Mouse (Mus musculus) heart, embryonic 10.5 days (tissue): ENCODE measurements around the gene Sema3b. TPM values are rescaled to one million over a fixed set of nuclear protein-coding genes. Genes with fewer than 3 reads are reported as not detected.

Experiments used
- DNase-seq: peaks from one replicate; pipeline ENCODE4 v3.0.0-alpha.2; 2017; ENCODE audit warnings: low spot score
- H3K27ac ChIP-seq: fragments of 300-500 bp; sonication (generic); 2 replicates; pipeline ENCODE4 v1.5.1; 2016; ENCODE audit warnings: mild to moderate bottlenecking
- H3K27me3 ChIP-seq: fragments of 300-500 bp; sonication (generic); 2 replicates; pipeline ENCODE4 v1.6.1; 2016; ENCODE audit warnings: mild to moderate bottlenecking; ENCODE audit not compliant: poor library complexity, insufficient read depth, severe bottlenecking
- H3K36me3 ChIP-seq: fragments of 300-500 bp; sonication (generic); 2 replicates; pipeline ENCODE4 v1.6.1; 2016; ENCODE audit warnings: mild to moderate bottlenecking, moderate library complexity
- H3K4me1 ChIP-seq: fragments of 300-500 bp; sonication (generic); 2 replicates; pipeline ENCODE4 v1.6.1; 2016; ENCODE audit warnings: mild to moderate bottlenecking
- H3K4me3 ChIP-seq: fragments of 300-500 bp; sonication (generic); 2 replicates; pipeline ENCODE4 v1.5.1; 2016; ENCODE audit warnings: mild to moderate bottlenecking, moderate library complexity
- H3K9me3 ChIP-seq: fragments of 300-500 bp; sonication (generic); 2 replicates; pipeline ENCODE4 v1.6.1; 2016; ENCODE audit warnings: mild to moderate bottlenecking, moderate library complexity
- WGBS: fragments of 180-500 bp; shearing (Covaris S2); methylation state at CpG from one replicate; pipeline ENCODE4 v1.1.7; 2016; 5-methylcytosine and 5-hydroxymethylcytosine counted together
- polyA plus RNA-seq: library from polyadenylated mRNA; unstranded; fragments of >200 nt; fragmentation: Nextera tagmentation; extraction: Ambion mirVana; gene quantifications from 2 replicates; pipeline ENCODE4 v1.2.1, GENCODE M21; 2016

Gene Sema3b
- polyA plus RNA-seq, 1 experiment from 2014 or later, result 4.9 TPM

GRCm38 (mm10) chr9:107590058-107590772, 18.8 kb downstream of the Sema3b start:
- no peak overlapping the region for H3K27ac ChIP-seq
- WGBS, result 83% methylated on average over 25 of the region's 25 CpGs
- peaks cover 57% of the 10 kb centered on the region for H3K36me3 ChIP-seq
- H3K4me1 ChIP-seq, result peaks cover 50% of the 10 kb centered on the region
- peak overlapping the region; percentile 86; the same call in 1 of the 2 replicates for H3K4me3 ChIP-seq
- no peak for DNase-seq
- no peaks in the 10 kb centered on the region for H3K9me3 ChIP-seq
- no peaks in the 10 kb centered on the region for H3K27me3 ChIP-seq

DNA sequence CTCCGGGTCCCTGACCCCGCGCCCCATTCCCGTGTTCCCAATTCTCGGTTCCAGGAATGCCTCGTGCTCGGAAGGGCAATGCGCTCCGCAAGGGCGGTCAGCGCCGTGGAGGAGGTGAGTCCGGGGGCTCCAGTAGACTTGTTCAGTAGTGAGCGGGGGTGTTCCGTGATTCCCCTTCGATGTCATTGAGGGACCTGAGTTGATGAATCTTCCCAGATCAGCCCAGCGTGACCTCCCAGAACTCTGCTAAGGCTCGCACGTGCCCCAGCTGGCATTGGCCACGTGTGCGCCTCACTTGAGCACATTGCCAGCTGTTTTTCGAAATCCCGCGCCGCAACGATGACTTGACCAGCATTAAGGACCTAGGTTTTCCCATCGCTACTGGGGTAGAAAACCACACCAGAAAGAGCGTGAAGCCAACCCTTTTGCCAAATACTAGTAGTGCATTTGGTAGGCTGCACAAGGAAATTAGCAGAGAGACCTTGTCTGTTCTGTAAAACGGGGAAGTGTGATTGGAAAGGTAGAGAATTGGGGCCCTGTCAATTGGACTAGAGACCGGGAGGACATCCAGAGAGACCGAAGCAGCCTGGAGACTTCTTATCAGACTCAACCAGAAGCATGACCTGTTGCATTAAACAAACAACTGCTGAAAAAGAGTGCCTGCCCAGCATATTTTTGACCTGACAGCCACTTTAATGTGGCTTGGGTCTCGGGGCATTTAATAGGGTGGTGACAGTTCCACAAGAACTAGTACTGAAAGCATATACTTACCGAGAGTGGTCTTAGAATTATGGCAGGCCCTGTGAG, 21.0 kb downstream of the Sema3b start:
- peak overlapping the region; percentile 91 for H3K27ac ChIP-seq
- peaks cover 52% of the 10 kb centered on the region for H3K36me3 ChIP-seq
- no peak for DNase-seq
- H3K9me3 ChIP-seq, result no peaks in the 10 kb centered on the region
- 1% methylated on average over 33 of the region's 33 CpGs for WGBS
- H3K4me1 ChIP-seq, result peaks cover 43% of the 10 kb centered on the region
- H3K27me3 ChIP-seq, result no peaks in the 10 kb centered on the region
- peak overlapping the region; percentile 86 for H3K4me3 ChIP-seq

- Histone ChIP-seq H3K36me3 (peaks cover 49% of the 10 kb centered on the region), H3K4me3 (peak within 1 kb of the TSS; percentile 86), H3K27ac (peak within 1 kb of the TSS; percentile 91), H3K27me3 (no peaks in the 10 kb centered on the region), H3K9me3 (no peaks in the 10 kb centered on the region), H3K4me1 (peaks cover 46% of the 10 kb centered on the region)
- peak; percentile 100 for DNase-seq
- 11% methylated on average over 46 of the region's 46 CpGs for WGBS
Observed at GRCm38 (mm10) chr9:107586974-107587832, 21.8 kb downstream of the Sema3b start, which contains the start of gene Ifrd2. Gene Ifrd2, plus strand, starts transcription at chr9:107587642.

GRCm38 (mm10) chr9:107586504-107586903, 22.5 kb downstream of the Sema3b start:
- 80% methylated on average over 5 of the region's 5 CpGs for WGBS
- Histone ChIP-seq H3K27me3 (no peaks in the 10 kb centered on the region), H3K9me3 (no peaks in the 10 kb centered on the region), H3K36me3 (peaks cover 42% of the 10 kb centered on the region), H3K27ac (peak overlapping the region; percentile 75), H3K4me1 (peaks cover 49% of the 10 kb centered on the region), H3K4me3 (no peak overlapping the region; the same call in 1 of the 2 replicates)
- no peak for DNase-seq

DNA sequence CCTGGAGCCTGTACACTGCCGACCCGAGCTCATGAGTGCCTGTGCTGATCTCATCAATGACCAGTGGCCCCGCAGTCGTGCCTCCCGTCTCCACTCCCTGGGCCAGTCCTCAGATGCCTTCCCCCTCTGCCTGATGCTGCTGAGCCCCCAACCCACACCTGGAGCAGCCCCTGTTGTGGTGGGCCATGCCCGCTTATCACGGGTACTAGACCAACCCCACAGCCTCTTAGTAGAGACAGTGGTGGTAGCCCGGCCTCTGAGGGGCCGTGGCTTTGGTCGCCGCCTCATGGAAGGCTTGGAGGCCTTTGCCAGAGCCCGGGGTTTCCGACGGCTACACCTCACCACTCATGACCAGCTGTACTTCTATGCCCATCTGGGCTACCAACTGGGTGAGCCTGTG, 25.9 kb downstream of the Sema3b start:
- Histone ChIP-seq H3K36me3 (peaks cover 21% of the 10 kb centered on the region), H3K4me1 (peaks cover 52% of the 10 kb centered on the region), H3K27ac (no peak overlapping the region), H3K9me3 (no peaks in the 10 kb centered on the region), H3K4me3 (no peak overlapping the region), H3K27me3 (no peaks in the 10 kb centered on the region)
- DNase-seq, result no peak
- 86% methylated on average over 14 of the region's 14 CpGs for WGBS

DNA sequence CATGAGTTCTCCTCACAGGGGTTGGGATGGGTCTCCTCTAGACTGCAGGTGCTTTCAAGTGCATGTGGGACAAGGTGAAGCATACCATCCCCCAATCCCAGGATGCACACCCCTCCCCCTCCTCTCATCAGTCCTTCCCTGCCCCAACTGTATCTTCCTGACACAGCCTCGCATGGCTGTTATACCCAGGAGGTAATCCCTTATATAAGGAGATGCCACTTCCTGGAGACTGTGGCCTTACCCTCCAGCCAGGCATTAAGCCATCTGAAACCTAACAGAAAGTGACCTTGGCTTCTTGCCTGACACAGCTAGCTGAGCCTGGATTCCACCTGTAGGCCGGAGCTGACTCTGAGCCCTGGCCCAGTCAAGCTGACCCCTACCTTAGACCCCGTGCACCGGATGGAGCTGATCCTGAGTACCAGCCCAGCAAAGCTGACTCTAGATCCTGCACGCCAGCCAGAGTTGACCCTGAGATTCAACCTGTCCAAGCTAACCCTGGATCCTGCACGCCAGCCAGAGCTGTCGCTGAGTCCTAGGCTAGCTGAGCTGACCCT, 26.4 kb downstream of the Sema3b start:
- Histone ChIP-seq H3K36me3 (peaks cover 21% of the 10 kb centered on the region), H3K27me3 (no peaks in the 10 kb centered on the region), H3K4me3 (no peak overlapping the region), H3K4me1 (peaks cover 53% of the 10 kb centered on the region), H3K27ac (0 out of 2 replicates have a peak overlapping the region, but pooled peaks have one; percentile 94), H3K9me3 (no peaks in the 10 kb centered on the region)
- DNase-seq, result no peak
- 88% methylated on average over 7 of the region's 7 CpGs for WGBS

- Histone ChIP-seq H3K9me3 (no peaks in the 10 kb centered on the region), H3K4me1 (peaks cover 62% of the 10 kb centered on the region), H3K27me3 (no peaks in the 10 kb centered on the region), H3K36me3 (peaks cover 21% of the 10 kb centered on the region), H3K27ac (peak overlapping the region; percentile 94; the same call in 1 of the 2 replicates), H3K4me3 (peak overlapping the region; percentile 82)
- DNase-seq, result no peak
- WGBS, result 71% methylated on average over 4 of the region's 4 CpGs
Observed at GRCm38 (mm10) chr9:107581584-107581983, 27.4 kb downstream of the Sema3b start.

- peaks cover 63% of the 10 kb centered on the region for H3K4me1 ChIP-seq
- no peaks in the 10 kb centered on the region for H3K27me3 ChIP-seq
- H3K36me3 ChIP-seq, result peaks cover 21% of the 10 kb centered on the region
- DNase-seq, result peak; percentile 95
- under 1% methylated on average over 32 of the region's 32 CpGs for WGBS
- H3K27ac ChIP-seq, result peak within 1 kb of the TSS; percentile 94
- H3K9me3 ChIP-seq, result no peaks in the 10 kb centered on the region
- peak within 1 kb of the TSS; percentile 82 for H3K4me3 ChIP-seq
Observed at GRCm38 (mm10) chr9:107580501-107581317, 28.3 kb downstream of the Sema3b start, which contains the start of gene Hyal3. Gene Hyal3, plus strand, starts transcription at chr9:107580818.

DNA sequence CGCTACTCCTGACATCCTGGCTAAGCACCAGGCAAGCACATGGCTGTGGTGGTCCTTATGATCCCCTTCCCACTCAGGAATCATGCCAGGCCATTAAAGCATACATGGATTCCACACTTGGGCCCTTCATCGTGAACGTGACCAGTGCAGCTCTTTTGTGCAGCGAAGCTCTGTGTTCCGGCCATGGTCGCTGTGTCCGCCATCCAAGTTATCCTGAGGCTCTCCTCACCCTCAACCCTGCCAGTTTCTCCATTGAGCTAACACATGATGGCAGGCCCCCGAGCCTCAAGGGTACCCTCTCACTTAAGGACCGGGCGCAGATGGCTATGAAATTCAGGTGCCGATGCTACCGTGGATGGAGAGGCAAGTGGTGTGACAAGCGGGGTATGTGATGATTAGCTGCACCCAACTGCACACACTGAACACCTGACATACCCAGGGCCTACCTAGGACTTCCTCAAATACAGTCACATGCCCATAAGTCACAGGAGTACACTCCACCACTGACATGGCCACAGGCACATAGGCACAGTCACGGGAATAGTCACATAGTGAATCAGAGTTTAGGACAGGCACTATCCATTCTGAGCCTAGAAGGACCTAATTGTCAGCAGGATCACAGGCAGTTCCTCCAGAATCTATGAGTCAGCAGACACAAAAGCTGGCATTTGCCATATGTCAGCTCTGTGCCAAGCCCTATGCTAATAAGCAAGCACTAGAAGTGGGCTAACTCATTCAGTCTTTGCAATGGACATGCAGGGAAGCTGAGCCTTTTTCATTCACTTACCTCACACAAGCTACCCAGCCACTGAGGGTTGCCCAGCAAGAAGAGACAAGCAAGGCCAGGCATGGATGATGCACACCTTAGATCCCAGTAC, 29.8 kb downstream of the Sema3b start:
- H3K4me1 ChIP-seq, result peaks cover 67% of the 10 kb centered on the region
- H3K36me3 ChIP-seq, result peaks cover 21% of the 10 kb centered on the region
- H3K9me3 ChIP-seq, result no peaks in the 10 kb centered on the region
- 90% methylated on average over 14 of the region's 14 CpGs for WGBS
- 0 out of 2 replicates have a peak overlapping the region, but pooled peaks have one; percentile 25 for H3K27ac ChIP-seq
- DNase-seq, result no peak
- no peak overlapping the region for H3K4me3 ChIP-seq
- no peaks in the 10 kb centered on the region for H3K27me3 ChIP-seq

GRCm38 (mm10) chr9:107578587-107578986, 30.4 kb downstream of the Sema3b start, which contains the start of gene Naa80:
Gene Naa80, plus strand, starts transcription at chr9:107578887.
- H3K4me3 ChIP-seq, result no peak within 1 kb of the TSS; the same call in 1 of the 2 replicates

DNA sequence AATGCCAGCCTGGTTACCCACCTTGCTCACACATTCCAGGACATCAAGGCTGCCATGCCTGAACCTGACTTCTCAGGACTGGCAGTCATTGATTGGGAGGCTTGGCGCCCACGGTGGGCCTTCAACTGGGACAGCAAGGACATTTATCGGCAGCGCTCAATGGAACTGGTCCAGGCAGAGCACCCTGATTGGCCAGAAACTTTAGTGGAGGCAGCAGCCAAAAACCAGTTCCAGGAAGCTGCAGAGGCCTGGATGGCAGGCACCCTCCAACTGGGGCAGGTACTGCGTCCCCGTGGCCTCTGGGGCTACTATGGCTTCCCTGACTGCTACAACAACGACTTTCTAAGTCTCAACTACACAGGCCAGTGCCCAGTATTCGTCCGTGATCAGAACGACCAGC, 31.2 kb downstream of the Sema3b start:
- H3K27me3 ChIP-seq, result no peaks in the 10 kb centered on the region
- no peak overlapping the region for H3K4me3 ChIP-seq
- peaks cover 21% of the 10 kb centered on the region for H3K36me3 ChIP-seq
- DNase-seq, result no peak
- H3K9me3 ChIP-seq, result no peaks in the 10 kb centered on the region
- H3K4me1 ChIP-seq, result peaks cover 63% of the 10 kb centered on the region
- WGBS, result 88% methylated on average over 10 of the region's 10 CpGs
- no peak overlapping the region for H3K27ac ChIP-seq

More at GRCm38 (mm10) chr9:107578587-107578986, 30.4 kb downstream of the Sema3b start, which contains the start of gene Naa80:
- no peak for DNase-seq
- WGBS, result 69% methylated on average over 3 of the region's 3 CpGs
- H3K27me3 ChIP-seq, result no peaks in the 10 kb centered on the region
- H3K36me3 ChIP-seq, result peaks cover 22% of the 10 kb centered on the region
- 0 out of 2 replicates have a peak within 1 kb of the TSS, but pooled peaks have one; percentile 25 for H3K27ac ChIP-seq
- H3K9me3 ChIP-seq, result no peaks in the 10 kb centered on the region
- H3K4me1 ChIP-seq, result peaks cover 67% of the 10 kb centered on the region
